Mouse (Mus musculus) liver, embryonic 13.5 days (tissue): ENCODE results near the gene Arrdc1. TPM values are rescaled to one million over a fixed set of nuclear protein-coding genes. Genes with fewer than 3 reads are reported as not detected.
A peak's percentile ranks its signal among the peaks of the same experiment; 100 is the strongest.
"Not testable (repeated sequence)": the region's sequence is repeated elsewhere in the genome, so short reads cannot be mapped to it uniquely, and the experiment has no call there.

Experiments used
- ATAC-seq: fragments of 200-750 bp; cut with Nextera tagmentation; 2 replicates; pipeline ENCODE4 v1.8.0; 2017; ENCODE audit warnings: low read depth, mild to moderate bottlenecking, moderate number of reproducible peaks, moderate library complexity
- DNase-seq: peaks from one replicate; pipeline ENCODE4 v3.0.0; 2022
- H3K27ac ChIP-seq: fragments of 300-500 bp; sonication (generic); 2 replicates; pipeline ENCODE4 v1.5.1; 2015; ENCODE audit warnings: moderate library complexity, mild to moderate bottlenecking, inconsistent platforms
- H3K27me3 ChIP-seq: fragments of 300-500 bp; sonication (generic); 2 replicates; pipeline ENCODE4 v1.6.1; 2015; ENCODE audit warnings: mild to moderate bottlenecking, inconsistent platforms
- H3K36me3 ChIP-seq: fragments of 300-500 bp; sonication (generic); 2 replicates; pipeline ENCODE4 v1.6.1; 2015; ENCODE audit warnings: mild to moderate bottlenecking, inconsistent platforms
- H3K4me1 ChIP-seq: fragments of 300-500 bp; sonication (generic); replicated peaks from 2 replicates; pipeline ENCODE4 v1.6.1; 2015; ENCODE audit warnings: inconsistent platforms
- H3K4me2 ChIP-seq: fragments of 300-500 bp; sonication (generic); 2 replicates; pipeline ENCODE4 v1.6.1; 2015; ENCODE audit warnings: inconsistent platforms, mild to moderate bottlenecking, moderate library complexity
- H3K4me3 ChIP-seq: fragments of 300-500 bp; sonication (generic); replicated peaks from 2 replicates; pipeline ENCODE4 v1.5.1; 2015; ENCODE audit warnings: mild to moderate bottlenecking, inconsistent platforms
- H3K9ac ChIP-seq: fragments of 300-500 bp; sonication (generic); 2 replicates; pipeline ENCODE4 v1.6.1; 2015; ENCODE audit warnings: mild to moderate bottlenecking, inconsistent platforms
- H3K9me3 ChIP-seq: fragments of 300-500 bp; sonication (generic); replicated peaks from 2 replicates; pipeline ENCODE4 v1.6.1; 2016; ENCODE audit warnings: inconsistent platforms
- WGBS: fragments of 180-500 bp; shearing (Covaris S2); methylation state at CpG from one replicate; pipeline ENCODE4 v1.1.7; 2015; ENCODE audit not compliant: insufficient replicate concordance; 5-methylcytosine and 5-hydroxymethylcytosine counted together
- polyA plus RNA-seq: library from polyadenylated mRNA; unstranded; fragments of >200 nt; fragmentation: Nextera tagmentation; extraction: Ambion mirVana; gene quantifications from 2 replicates; pipeline ENCODE4 v1.2.1, GENCODE M21; 2015

Gene Arrdc1
- polyA plus RNA-seq = 16.6 and 16.8 TPM in 2 replicates

GRCm38 (mm10) chr2:24935057-24935796, at the start of gene Arrdc1:
Arrdc1 (minus strand) TSS chr2:24935252.
- WGBS = under 1% methylated on average over 48 of the region's 49 CpGs
- DNase-seq = peak; percentile 93

GRCm38 (mm10) chr2:24976960-24977359, 41.9 kb upstream of the Arrdc1 start:
- Histone ChIP-seq H3K4me3 (peak overlapping the region; percentile 88), H3K27me3 (no peaks in the 10 kb centered on the region), H3K27ac (peak overlapping the region; percentile 95), H3K4me1 (peaks cover 43% of the 10 kb centered on the region), H3K9ac (peak overlapping the region; percentile 83), H3K4me2 (peak overlapping the region; percentile 98), H3K36me3 (peaks cover 33% of the 10 kb centered on the region), H3K9me3 (no peaks in the 10 kb centered on the region)
- WGBS = 18% methylated on average over 5 of the region's 5 CpGs
- DNase-seq (peak; percentile 67), ATAC-seq (peak; percentile 63)

More at GRCm38 (mm10) chr2:24935057-24935796, at the start of gene Arrdc1:
- Histone ChIP-seq H3K4me2 (peak within 1 kb of the TSS; percentile 98), H3K36me3 (no peaks in the 10 kb centered on the region), H3K9me3 (no peaks in the 10 kb centered on the region), H3K27ac (peak within 1 kb of the TSS; percentile 85), H3K4me1 (peaks cover 25% of the 10 kb centered on the region), H3K27me3 (no peaks in the 10 kb centered on the region; the same call in 1 of the 2 replicates), H3K4me3 (peak within 1 kb of the TSS; percentile 78), H3K9ac (peak within 1 kb of the TSS; percentile 86)
- peak; percentile 91 for ATAC-seq

- 0% methylated on average over 16 of the region's 16 CpGs for WGBS
- H3K4me3 ChIP-seq = peak within 1 kb of the TSS; percentile 88
These were observed 40.7 kb upstream of the Arrdc1 start, which contains the start of gene Pnpla7 for GRCm38 (mm10) chr2:24975704-24976297. Pnpla7 (plus strand) TSS chr2:24976033.

GRCm38 (mm10) chr2:24974906-24975703, 40.1 kb upstream of the Arrdc1 start, which contains the start of gene Mrpl41:
Mrpl41 (minus strand) TSS chr2:24975098.
- Histone ChIP-seq H3K27ac (peak within 1 kb of the TSS; percentile 95), H3K4me1 (peaks cover 43% of the 10 kb centered on the region), H3K27me3 (no peaks in the 10 kb centered on the region), H3K9me3 (no peaks in the 10 kb centered on the region), H3K9ac (peak within 1 kb of the TSS; percentile 89), H3K4me2 (peak within 1 kb of the TSS; percentile 98), H3K36me3 (peaks cover 33% of the 10 kb centered on the region), H3K4me3 (peak within 1 kb of the TSS; percentile 88)
- ATAC-seq = peak; percentile 94
- peak; percentile 96 for DNase-seq
- under 1% methylated on average over 64 of the region's 64 CpGs for WGBS

More at GRCm38 (mm10) chr2:24975704-24976297, 40.7 kb upstream of the Arrdc1 start, which contains the start of gene Pnpla7:
- Histone ChIP-seq H3K27ac (peak within 1 kb of the TSS; percentile 95), H3K36me3 (peaks cover 33% of the 10 kb centered on the region), H3K9ac (peak within 1 kb of the TSS; percentile 89), H3K4me1 (peaks cover 43% of the 10 kb centered on the region), H3K4me2 (peak within 1 kb of the TSS; percentile 98), H3K27me3 (no peaks in the 10 kb centered on the region), H3K9me3 (no peaks in the 10 kb centered on the region)
- DNase-seq = peak; percentile 81
- ATAC-seq = peak; percentile 64

GRCm38 (mm10) chr2:24974452-24974851, 39.4 kb upstream of the Arrdc1 start:
- DNase-seq, ATAC-seq, H3K9me3 ChIP-seq, H3K27me3 ChIP-seq: not testable (repeated sequence)
- under 1% methylated on average over 17 of the region's 17 CpGs for WGBS
- peak overlapping the region; percentile 85 for H3K27ac ChIP-seq
- peaks cover 36% of the 10 kb centered on the region for H3K36me3 ChIP-seq
- H3K4me2 ChIP-seq = peak overlapping the region; percentile 80
- peaks cover 43% of the 10 kb centered on the region for H3K4me1 ChIP-seq
- peak overlapping the region; percentile 89 for H3K9ac ChIP-seq
- H3K4me3 ChIP-seq = peak overlapping the region; percentile 88

- no peak overlapping the region for H3K9ac ChIP-seq
- no peaks in the 10 kb centered on the region for H3K9me3 ChIP-seq
- peaks cover 15% of the 10 kb centered on the region for H3K4me1 ChIP-seq
- H3K27me3 ChIP-seq = no peaks in the 10 kb centered on the region
- ATAC-seq (no peak), DNase-seq (no peak)
- WGBS = 68% methylated on average over 4 of the region's 4 CpGs
- H3K36me3 ChIP-seq = peaks cover 72% of the 10 kb centered on the region
- H3K4me3 ChIP-seq = no peak overlapping the region
- H3K4me2 ChIP-seq = no peak overlapping the region
- H3K27ac ChIP-seq = no peak overlapping the region
These were observed 35.3 kb upstream of the Arrdc1 start for GRCm38 (mm10) chr2:24970386-24970785.

- peaks cover 19% of the 10 kb centered on the region for H3K4me1 ChIP-seq
- H3K27me3 ChIP-seq = no peaks in the 10 kb centered on the region
- WGBS = under 1% methylated on average over 28 of the region's 28 CpGs
- H3K4me3 ChIP-seq = peak within 1 kb of the TSS; percentile 80
- ATAC-seq (peak; percentile 88), DNase-seq (peak; percentile 79)
- peak within 1 kb of the TSS; percentile 86 for H3K9ac ChIP-seq
- H3K36me3 ChIP-seq = peaks cover 66% of the 10 kb centered on the region
- no peaks in the 10 kb centered on the region for H3K9me3 ChIP-seq
- peak within 1 kb of the TSS; percentile 74 for H3K27ac ChIP-seq
- H3K4me2 ChIP-seq = peak within 1 kb of the TSS; percentile 77
These were observed 27.4 kb upstream of the Arrdc1 start, which contains the start of gene Dph7 for GRCm38 (mm10) chr2:24962304-24963000. Dph7 (plus strand) TSS chr2:24962400.

GRCm38 (mm10) chr2:24960910-24961309, 25.9 kb upstream of the Arrdc1 start:
- no peak for DNase-seq

GRCm38 (mm10) chr2:24952537-24953055, 17.5 kb upstream of the Arrdc1 start:
- H3K9me3 ChIP-seq = no peaks in the 10 kb centered on the region
- H3K4me2 ChIP-seq = peak overlapping the region; percentile 100
- peak overlapping the region; percentile 83 for H3K27ac ChIP-seq
- peaks cover 60% of the 10 kb centered on the region for H3K36me3 ChIP-seq
- no peaks in the 10 kb centered on the region for H3K27me3 ChIP-seq
- H3K9ac ChIP-seq = peak overlapping the region; percentile 53
- H3K4me1 ChIP-seq = peaks cover 51% of the 10 kb centered on the region
- peak overlapping the region; percentile 36 for H3K4me3 ChIP-seq
- 20% methylated on average over 4 of the region's 4 CpGs for WGBS
- ATAC-seq = peak; percentile 38
- no peak for DNase-seq

More at GRCm38 (mm10) chr2:24960910-24961309, 25.9 kb upstream of the Arrdc1 start:
- H3K4me2 ChIP-seq = no peak overlapping the region
- no peak overlapping the region for H3K9ac ChIP-seq
- 51% methylated on average over 3 of the region's 3 CpGs for WGBS
- ATAC-seq = no peak
- peaks cover 19% of the 10 kb centered on the region for H3K4me1 ChIP-seq
- H3K4me3 ChIP-seq = no peak overlapping the region
- H3K27ac ChIP-seq = no peak overlapping the region
- peaks cover 69% of the 10 kb centered on the region for H3K36me3 ChIP-seq
- no peaks in the 10 kb centered on the region for H3K9me3 ChIP-seq
- no peaks in the 10 kb centered on the region for H3K27me3 ChIP-seq

GRCm38 (mm10) chr2:24950189-24950535, 15.1 kb upstream of the Arrdc1 start:
- peak overlapping the region; percentile 100 for H3K4me2 ChIP-seq
- H3K36me3 ChIP-seq = peaks cover 36% of the 10 kb centered on the region
- 0% methylated on average over 31 of the region's 31 CpGs for WGBS
- no peaks in the 10 kb centered on the region for H3K27me3 ChIP-seq
- H3K9me3 ChIP-seq = no peaks in the 10 kb centered on the region
- peaks cover 48% of the 10 kb centered on the region for H3K4me1 ChIP-seq
- H3K27ac ChIP-seq = peak overlapping the region; percentile 87
- H3K4me3 ChIP-seq = peak overlapping the region; percentile 95
- H3K9ac ChIP-seq = peak overlapping the region; percentile 96
- no peak; the same call in 1 of the 2 replicates for ATAC-seq
- peak; percentile 22 for DNase-seq
